Mouse (Mus musculus) stomach, embryonic 16.5 days (tissue): ENCODE measurements around the gene Slc26a8. TPM values are rescaled to one million over a fixed set of nuclear protein-coding genes. Genes with fewer than 3 reads are reported as not detected.
A peak's percentile ranks its signal among the peaks of the same experiment; 100 is the strongest.
"Not testable (repeated sequence)": the region's sequence is repeated elsewhere in the genome, so short reads cannot be mapped to it uniquely, and the experiment has no call there.

Experiments
- ATAC-seq: fragments of 200-750 bp; cut with Nextera tagmentation; 2 replicates; pipeline ENCODE4 v1.8.0; 2017; ENCODE audit warnings: moderate number of reproducible peaks, moderate TSS enrichment; ENCODE audit not compliant: insufficient read depth, low FRiP score
- H3K27ac ChIP-seq: fragments of 300-500 bp; sonication (generic); 2 replicates; pipeline ENCODE4 v1.5.1; 2014; ENCODE audit warnings: low read length
- H3K27me3 ChIP-seq: fragments of 300-500 bp; sonication (generic); 2 replicates; pipeline ENCODE4 v1.6.1; 2014; ENCODE audit warnings: low read length, control low read depth, mixed read lengths; ENCODE audit not compliant: control insufficient read depth, insufficient read depth
- H3K36me3 ChIP-seq: fragments of 300-500 bp; sonication (generic); 2 replicates; pipeline ENCODE4 v1.6.1; 2014; ENCODE audit warnings: low read length; ENCODE audit not compliant: control insufficient read depth, insufficient read depth
- H3K4me1 ChIP-seq: fragments of 300-500 bp; sonication (generic); 2 replicates; pipeline ENCODE4 v1.6.1; 2014; ENCODE audit warnings: low read length, control low read depth, mixed read lengths; ENCODE audit not compliant: control insufficient read depth, insufficient read depth
- H3K4me2 ChIP-seq: fragments of 300-500 bp; sonication (generic); 2 replicates; pipeline ENCODE4 v1.6.1; 2014; ENCODE audit warnings: low read depth, low read length, mixed read lengths
- H3K4me3 ChIP-seq: fragments of 300-500 bp; sonication (generic); replicated peaks from 2 replicates; pipeline ENCODE4 v1.5.1; 2014; ENCODE audit warnings: mild to moderate bottlenecking, low read length
- H3K9ac ChIP-seq: fragments of 300-500 bp; sonication (generic); 2 replicates; pipeline ENCODE4 v1.6.1; 2014; ENCODE audit warnings: low read length
- H3K9me3 ChIP-seq: fragments of 300-500 bp; sonication (generic); replicated peaks from 2 replicates; pipeline ENCODE4 v1.6.1; 2016; ENCODE audit warnings: low read length, control low read depth; ENCODE audit not compliant: control insufficient read depth
- WGBS: fragments of 180-500 bp; shearing (Covaris S2); extraction: QIAGEN DNeasy Blood & Tissue Kit; methylation state at CpG from one replicate; pipeline ENCODE4 v1.1.7; 2014; 5-methylcytosine and 5-hydroxymethylcytosine counted together
- polyA plus RNA-seq: library from polyadenylated mRNA; unstranded; fragments of >200 nt; fragmentation: Nextera tagmentation; extraction: Ambion mirVana; gene quantifications from 2 replicates; pipeline ENCODE4 v1.2.1, GENCODE M21; 2015

The Slc26a8 gene
- 0.46 and 0.80 TPM in 2 replicates for polyA plus RNA-seq

DNA sequence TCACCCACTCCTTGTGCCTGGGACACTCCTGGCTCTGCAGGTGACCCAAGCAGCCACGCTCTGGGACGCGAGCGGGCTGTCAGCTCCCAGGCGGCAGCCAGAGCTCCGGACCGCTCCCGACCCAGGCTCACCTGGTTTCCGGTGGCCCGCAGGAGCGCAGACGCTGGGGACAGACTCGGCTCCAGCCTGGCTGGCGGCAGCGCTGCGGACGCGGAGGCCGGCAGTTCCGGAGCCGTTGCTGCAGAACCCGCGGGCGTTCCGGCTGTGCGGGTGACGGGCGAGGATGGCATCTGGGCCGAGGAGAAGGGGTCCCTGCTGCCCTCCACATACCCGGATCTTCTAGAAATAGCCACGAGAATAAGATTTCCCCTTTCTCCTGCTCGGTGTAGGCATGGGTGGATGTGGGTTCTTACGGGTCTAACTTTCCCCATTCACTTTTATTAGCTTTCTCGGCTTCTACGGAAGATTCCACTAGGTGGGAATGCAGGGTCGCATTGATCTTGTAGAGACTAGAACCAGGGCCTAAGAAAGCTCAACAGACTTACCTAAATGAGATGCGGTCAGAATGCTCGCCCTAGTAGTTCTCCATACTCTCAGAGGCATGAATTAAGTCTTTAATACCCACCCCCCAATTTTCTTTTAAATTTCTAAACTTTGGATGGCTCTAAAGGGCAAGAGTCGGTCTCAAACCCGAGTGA, at the start of gene Slc26a8:
TSS of gene Slc26a8 (minus strand) at position 648 of the 698 bp plus-strand sequence.
- H3K4me3 ChIP-seq: peak within 1 kb of the TSS; percentile 90
- H3K9me3 ChIP-seq: no peaks in the 10 kb centered on the region
- peaks cover 18% of the 10 kb centered on the region for H3K4me1 ChIP-seq
- no peaks in the 10 kb centered on the region for H3K27me3 ChIP-seq
- peak within 1 kb of the TSS; percentile 76 for H3K9ac ChIP-seq
- peak within 1 kb of the TSS; percentile 79 for H3K4me2 ChIP-seq
- H3K27ac ChIP-seq: peak within 1 kb of the TSS; percentile 90
- WGBS: 9% methylated on average over 40 of the region's 40 CpGs
- no peaks in the 10 kb centered on the region for H3K36me3 ChIP-seq
- no peak for ATAC-seq

DNA sequence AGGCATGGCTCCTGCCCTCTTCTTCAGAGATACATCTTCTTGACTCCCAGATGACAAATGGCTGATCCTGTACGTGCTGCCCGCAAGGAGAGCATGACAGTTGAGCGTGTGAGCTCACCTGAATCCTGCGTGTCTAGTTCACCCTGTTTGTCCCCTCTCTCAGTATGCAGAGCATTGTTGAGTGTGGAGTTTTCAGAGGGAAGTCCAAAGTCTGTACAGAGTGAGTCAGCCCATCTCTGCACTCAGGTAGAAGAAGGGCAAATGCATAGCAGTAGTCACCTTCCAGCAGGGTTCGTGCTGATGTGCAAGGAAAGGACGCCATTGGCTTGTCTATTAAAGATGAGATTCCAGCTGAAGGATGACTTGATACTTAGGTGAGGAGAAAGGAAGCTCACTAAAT, 49.2 kb upstream of the Slc26a8 start:
- no peaks in the 10 kb centered on the region for H3K27me3 ChIP-seq
- peaks cover 22% of the 10 kb centered on the region for H3K36me3 ChIP-seq
- H3K4me3 ChIP-seq: no peak overlapping the region
- no peak for ATAC-seq
- H3K4me1 ChIP-seq: no peaks in the 10 kb centered on the region
- WGBS: 79% methylated on average over 6 of the region's 6 CpGs
- H3K9me3 ChIP-seq: no peaks in the 10 kb centered on the region
- no peak overlapping the region for H3K9ac ChIP-seq
- H3K27ac ChIP-seq: no peak overlapping the region
- no peak overlapping the region for H3K4me2 ChIP-seq

DNA sequence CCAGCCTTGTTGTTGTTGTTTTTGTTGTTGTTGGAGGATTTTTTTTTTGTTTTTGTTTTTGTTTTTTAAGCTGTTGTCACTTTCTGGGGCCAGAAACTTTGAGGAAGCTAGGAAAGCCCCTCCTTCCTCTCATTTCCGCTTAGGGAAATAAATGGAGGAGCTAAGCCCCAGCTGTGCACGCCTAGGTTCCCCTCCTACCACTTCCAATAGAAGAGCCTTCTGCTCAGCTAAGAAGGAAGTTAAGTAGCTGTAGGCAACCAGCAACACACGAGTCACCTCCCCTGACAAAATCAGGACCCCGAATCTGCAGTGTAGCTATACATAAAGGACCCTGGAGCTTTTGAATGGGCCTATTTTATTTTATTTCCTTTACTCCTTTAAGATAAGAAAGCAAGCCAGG, 47.9 kb upstream of the Slc26a8 start:
- Histone ChIP-seq H3K36me3 (peaks cover 16% of the 10 kb centered on the region), H3K27ac (no peak overlapping the region), H3K9me3 (no peaks in the 10 kb centered on the region), H3K4me2 (no peak overlapping the region), H3K9ac (no peak overlapping the region), H3K4me1 (no peaks in the 10 kb centered on the region), H3K4me3 (no peak overlapping the region), H3K27me3 (no peaks in the 10 kb centered on the region)
- ATAC-seq: no peak
- 76% methylated on average over 4 of the region's 4 CpGs for WGBS

DNA sequence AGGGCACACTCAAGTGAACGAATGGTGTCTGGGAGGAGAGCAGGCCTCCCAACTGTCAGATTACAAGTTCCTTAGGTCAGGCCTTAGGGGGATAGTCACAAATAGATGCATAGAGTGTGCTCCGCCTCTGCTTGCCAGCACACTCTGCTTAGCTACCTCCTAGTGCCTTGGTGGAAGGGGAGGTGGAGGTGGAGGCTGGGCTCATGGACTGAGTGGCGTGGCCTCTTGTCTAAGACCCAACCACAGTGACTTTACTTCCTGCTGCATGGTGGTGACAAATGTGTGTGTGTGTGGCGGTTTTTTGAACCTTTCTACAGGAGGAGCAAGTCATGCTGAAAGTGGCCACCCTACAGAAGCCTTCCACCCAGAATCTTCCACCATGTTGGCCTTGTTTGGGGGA, 46.5 kb upstream of the Slc26a8 start:
- 0 out of 2 replicates have a peak, but pooled peaks cover 7% of the 10 kb centered on the region for H3K36me3 ChIP-seq
- no peak for ATAC-seq
- WGBS: 71% methylated on average over 4 of the region's 4 CpGs

DNA sequence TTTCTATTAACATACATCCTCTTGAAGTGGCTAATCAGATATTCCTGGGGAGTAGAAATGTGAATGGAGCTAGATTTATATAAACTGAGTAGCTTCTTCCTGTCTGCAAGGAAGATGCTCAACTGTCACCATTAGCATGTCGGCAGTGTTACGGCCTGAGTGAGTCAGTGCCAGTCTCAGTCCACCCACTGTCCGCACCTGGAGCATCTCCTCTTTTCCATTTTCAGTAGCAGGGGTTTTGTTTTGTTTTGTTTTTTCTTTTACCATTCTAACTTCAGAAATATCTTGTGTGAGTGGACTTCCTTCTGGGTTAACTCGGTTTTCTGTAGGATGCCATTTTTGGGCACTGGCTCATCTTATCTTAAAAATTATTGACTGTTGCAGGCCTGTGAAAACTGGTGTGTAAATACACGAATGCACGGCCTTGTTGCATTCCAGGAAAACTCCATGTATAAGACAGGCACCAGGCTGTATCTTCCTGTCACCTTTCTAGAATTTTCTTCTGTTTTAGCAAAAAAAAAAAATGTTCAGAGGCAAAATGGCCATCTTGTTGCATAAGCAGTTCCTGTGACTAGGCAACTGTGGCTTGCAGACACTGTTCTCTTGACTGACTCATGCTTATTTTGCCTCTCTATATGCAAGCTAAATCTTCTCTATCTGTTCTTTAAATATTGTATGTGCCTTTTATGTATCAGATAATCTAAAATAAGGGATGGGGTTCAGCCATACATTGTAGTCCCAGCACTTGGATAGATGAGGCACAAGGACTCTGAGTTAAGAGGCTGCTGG, 45.5 kb upstream of the Slc26a8 start:
- no peak overlapping the region for H3K4me2 ChIP-seq
- 77% methylated on average over 6 of the region's 6 CpGs for WGBS
- H3K27me3 ChIP-seq: no peaks in the 10 kb centered on the region
- H3K4me3 ChIP-seq: no peak overlapping the region
- no peak overlapping the region for H3K27ac ChIP-seq
- ATAC-seq: no peak
- H3K9me3 ChIP-seq: no peaks in the 10 kb centered on the region
- 0 out of 2 replicates have a peak, but pooled peaks cover 7% of the 10 kb centered on the region for H3K36me3 ChIP-seq
- no peak overlapping the region for H3K9ac ChIP-seq
- H3K4me1 ChIP-seq: no peaks in the 10 kb centered on the region

More for the DNA sequence above, 46.5 kb upstream of the Slc26a8 start:
- no peak overlapping the region for H3K4me2 ChIP-seq
- H3K4me1 ChIP-seq: no peaks in the 10 kb centered on the region
- no peak overlapping the region for H3K9ac ChIP-seq
- no peak overlapping the region for H3K27ac ChIP-seq
- H3K4me3 ChIP-seq: no peak overlapping the region
- no peaks in the 10 kb centered on the region for H3K27me3 ChIP-seq
- no peaks in the 10 kb centered on the region for H3K9me3 ChIP-seq

DNA sequence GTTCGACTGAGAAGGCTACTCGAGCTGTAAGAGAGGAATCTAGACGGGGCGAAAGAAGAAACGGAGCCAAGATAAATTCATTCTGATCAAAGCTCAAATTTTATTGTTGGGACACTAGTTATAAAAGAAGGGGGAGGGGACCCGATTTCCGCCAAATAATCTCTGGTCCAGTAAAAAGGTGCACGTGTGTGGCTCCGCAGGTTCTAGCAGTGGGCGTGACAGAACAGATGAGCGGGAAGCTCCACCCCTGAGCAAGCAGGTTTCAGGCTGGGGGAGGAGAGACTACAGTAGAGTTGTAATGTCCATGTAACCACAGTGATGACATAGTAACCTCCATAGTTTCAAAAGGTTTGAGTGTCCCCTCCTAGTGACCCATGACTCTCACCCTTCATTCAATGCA, 37.5 kb upstream of the Slc26a8 start:
- H3K9me3 ChIP-seq, H3K4me2 ChIP-seq, H3K4me1 ChIP-seq, H3K4me3 ChIP-seq, H3K9ac ChIP-seq, ATAC-seq, H3K27ac ChIP-seq, H3K27me3 ChIP-seq: not testable (repeated sequence)
- 83% methylated on average over 11 of the region's 11 CpGs for WGBS
- H3K36me3 ChIP-seq: peaks cover 27% of the 10 kb centered on the region

DNA sequence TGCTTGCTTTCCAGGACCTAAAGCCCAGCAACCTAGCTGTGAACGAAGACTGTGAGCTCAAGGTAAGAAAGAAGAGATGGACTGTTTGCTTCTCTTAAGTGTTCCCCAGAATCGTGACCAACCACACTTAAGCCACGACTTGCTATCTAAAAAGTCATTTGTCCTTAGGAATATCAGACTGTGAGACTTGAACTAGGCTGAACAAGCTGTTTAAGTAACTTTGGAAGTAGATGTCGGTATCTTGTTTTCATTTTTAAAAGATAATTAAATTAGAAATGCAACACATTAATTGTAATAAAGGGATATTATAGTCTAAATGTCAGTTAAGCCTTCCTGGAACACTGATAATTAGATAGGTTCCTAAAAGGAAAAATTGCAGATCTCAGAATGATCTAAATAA, 35.8 kb upstream of the Slc26a8 start, which contains the start of gene AC170998.1:
TSS of gene AC170998.1 (plus strand) at position 301 of the 400 bp plus-strand sequence.
- no peak within 1 kb of the TSS for H3K4me3 ChIP-seq
- no peak within 1 kb of the TSS for H3K4me2 ChIP-seq
- peaks cover 29% of the 10 kb centered on the region for H3K36me3 ChIP-seq
- no peaks in the 10 kb centered on the region for H3K27me3 ChIP-seq
- WGBS: 90% methylated on average over 4 of the region's 4 CpGs
- no peak for ATAC-seq
- H3K27ac ChIP-seq: no peak within 1 kb of the TSS
- no peaks in the 10 kb centered on the region for H3K9me3 ChIP-seq
- no peak within 1 kb of the TSS for H3K9ac ChIP-seq
- H3K4me1 ChIP-seq: 0 out of 2 replicates have a peak, but pooled peaks cover under 1% of the 10 kb centered on the region

DNA sequence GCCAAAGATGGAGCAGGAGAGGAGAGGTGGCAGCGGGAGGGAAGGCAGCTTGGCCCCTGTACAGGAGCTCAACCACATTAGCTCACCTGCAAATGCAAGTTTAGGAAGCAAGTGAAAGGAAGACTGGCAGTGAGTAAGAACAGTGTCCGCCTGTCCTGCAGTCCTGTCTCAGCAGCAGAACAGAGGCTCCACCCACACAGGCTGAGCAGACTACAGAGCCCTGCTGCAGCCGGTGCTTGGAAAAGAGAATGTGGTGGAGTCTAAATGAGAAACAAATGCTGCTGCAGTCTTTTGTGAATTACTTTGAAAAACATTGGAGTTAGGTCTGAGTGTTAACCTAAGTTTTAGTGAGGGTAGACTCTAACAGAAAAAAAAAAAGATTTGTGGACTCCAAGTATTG, 27.5 kb upstream of the Slc26a8 start:
- Histone ChIP-seq H3K9me3 (no peaks in the 10 kb centered on the region), H3K27ac (no peak overlapping the region), H3K9ac (no peak overlapping the region), H3K36me3 (peaks cover 20% of the 10 kb centered on the region; the same call in 1 of the 2 replicates), H3K4me2 (no peak overlapping the region), H3K27me3 (no peaks in the 10 kb centered on the region), H3K4me1 (peaks cover 13% of the 10 kb centered on the region), H3K4me3 (no peak overlapping the region)
- no peak for ATAC-seq
- 55% methylated on average over 3 of the region's 3 CpGs for whole genome bisulfite sequencing
